Mouse (Mus musculus) left cerebral cortex, adult 2 months (tissue): ENCODE data around the gene Speer3. TPM values are rescaled to one million over a fixed set of nuclear protein-coding genes. Genes with fewer than 3 reads are reported as not detected.
"Not testable (repeated sequence)": the region's sequence is repeated elsewhere in the genome, so short reads cannot be mapped to it uniquely, and the experiment has no call there.

Source experiments
- DNase-seq, 2 experiments: peaks; one replicate each; pipeline ENCODE4 v3.0.0; 2021 to 2022; ENCODE audit warnings: low spot score in 2 of 2, mixed read lengths in 1 of 2; ENCODE audit errors: extremely low spot score in 1 of 2
- H3K27ac ChIP-seq: fragments of 200-600 bp; 2 replicates; pipeline ENCODE4 v1.8.1; 2022
- H3K4me3 ChIP-seq: fragments of 200-600 bp; 2 replicates; pipeline ENCODE4 v1.8.1; 2022
- CTCF ChIP-seq: fragments of 200-600 bp; IDR thresholded peaks from 2 replicates; pipeline ENCODE4 v1.8.1; 2022; ENCODE audit warnings: antibody characterized with exemption, mild to moderate bottlenecking, moderate library complexity
- intact Hi-C: fragments of 180-260 bp; cut with DNase I; formaldehyde crosslinking; loops from one replicate; pipeline ENCODE4 v1.15.1; 2025
- long read RNA-seq, 2 experiments: library from polyadenylated mRNA; stranded (forward); transcript quantifications; one replicate each; pipeline ENCODE4 v2.0.0; 2021; ENCODE audit warnings: borderline mapping rate in 2 of 2
- total RNA-seq, 2 experiments: library from RNA; stranded (reverse); gene quantifications; 2 replicates each; pipeline ENCODE4 v1.2.3; 2021

The Speer3 gene
- not detected for total RNA-seq
- long read RNA-seq, experiment 1: 0 reads
- long read RNA-seq, experiment 2: 0 reads

DNA sequence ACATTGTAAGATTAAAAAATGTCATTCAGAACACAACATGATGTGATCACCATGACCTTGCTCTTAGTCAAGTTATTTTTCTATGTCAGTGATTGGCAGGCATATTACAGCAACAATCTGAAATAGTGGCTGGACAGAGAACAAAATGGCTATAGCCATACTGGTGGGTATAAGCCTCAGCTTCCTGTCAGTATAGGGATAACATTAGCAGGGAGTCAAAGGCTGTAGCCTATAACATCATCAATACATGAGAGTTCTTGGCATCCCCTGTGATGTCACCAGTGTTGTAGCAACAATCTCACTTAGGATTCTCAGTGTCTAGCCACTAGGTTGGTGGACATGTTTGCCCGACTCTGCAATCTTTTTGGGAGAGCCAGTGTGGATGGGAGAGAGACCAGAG, at the start of gene Speer3:
Gene Speer3 (plus strand): TSS at position 301 of the 400 bp plus-strand sequence.
- TF ChIP-seq CTCF: no peak
- no peak for DNase-seq
- intact Hi-C loops: no loop called here

DNA sequence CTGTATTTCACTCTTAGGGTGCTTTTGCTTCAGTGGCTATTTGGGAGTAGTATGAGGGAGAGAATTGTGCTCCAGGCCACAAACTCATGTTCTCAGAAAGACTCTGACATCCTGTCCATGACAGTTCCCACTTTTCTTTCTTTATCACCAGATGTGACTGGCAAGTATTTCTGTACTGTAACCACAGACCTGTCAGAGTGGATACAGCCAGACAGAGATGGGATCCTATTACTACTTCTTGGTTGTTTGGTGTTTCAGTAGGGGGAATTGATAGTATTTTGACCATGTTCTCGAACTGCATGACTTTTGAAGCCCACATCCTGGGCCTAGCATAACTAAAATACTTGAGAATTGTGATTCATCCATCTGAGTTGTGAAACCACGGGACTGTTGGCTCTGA, 19.1 kb downstream of the Speer3 start:
- DNase-seq, H3K27ac ChIP-seq, intact Hi-C loops, H3K4me3 ChIP-seq: not testable (repeated sequence)

More for the DNA sequence above, at the start of gene Speer3:
- no peak within 1 kb of the TSS for H3K27ac ChIP-seq
- H3K4me3 ChIP-seq: no peak within 1 kb of the TSS

GRCm38 (mm10) chr5:13825108-13825507, 33.7 kb downstream of the Speer3 start:
- TF ChIP-seq CTCF: no peak
- no peak for DNase-seq
- no peak overlapping the region for H3K4me3 ChIP-seq
- intact Hi-C loops: no loop called here
- no peak overlapping the region for H3K27ac ChIP-seq

GRCm38 (mm10) chr5:13826708-13827107, 35.3 kb downstream of the Speer3 start:
- no peak for DNase-seq
- Histone ChIP-seq H3K4me3 (no peak overlapping the region), H3K27ac (no peak overlapping the region)
- intact Hi-C loops: no loop called here
- no peak for TF ChIP-seq CTCF

DNA sequence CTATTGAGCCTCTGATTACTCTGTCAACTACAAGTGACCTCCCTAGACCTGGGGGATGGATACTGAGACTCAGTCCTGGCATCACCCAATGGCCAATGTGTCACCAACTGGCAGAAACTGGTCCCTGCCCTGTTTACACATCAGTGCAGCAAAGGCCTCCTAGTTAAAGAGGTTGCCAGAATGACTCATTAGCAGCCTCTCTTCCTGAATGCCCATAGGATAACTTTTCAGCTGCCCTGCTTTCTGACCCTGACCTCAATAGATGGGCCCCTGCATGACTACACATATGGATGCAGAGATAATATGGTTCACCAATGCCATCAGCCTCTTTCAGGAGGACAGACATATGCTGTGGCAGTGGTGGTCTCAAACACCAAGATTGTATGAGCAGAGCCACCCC, 52.9 kb downstream of the Speer3 start:
- intact Hi-C loops: no loop called here

More for the DNA sequence above, 52.9 kb downstream of the Speer3 start:
- no peak for DNase-seq
- Histone ChIP-seq H3K27ac (no peak overlapping the region), H3K4me3 (no peak overlapping the region)
- no peak for TF ChIP-seq CTCF

Other genes starting within 250 kb of the Speer3 start
- gene Sema3e, start 233.7 kb downstream of the Speer3 start, total RNA-seq: 10 to 100 TPM; 12.2 to 13.0 TPM